Mouse (Mus musculus): Measurements from ENCODE around the gene Chpf2.

The Chpf2 gene

DNA sequence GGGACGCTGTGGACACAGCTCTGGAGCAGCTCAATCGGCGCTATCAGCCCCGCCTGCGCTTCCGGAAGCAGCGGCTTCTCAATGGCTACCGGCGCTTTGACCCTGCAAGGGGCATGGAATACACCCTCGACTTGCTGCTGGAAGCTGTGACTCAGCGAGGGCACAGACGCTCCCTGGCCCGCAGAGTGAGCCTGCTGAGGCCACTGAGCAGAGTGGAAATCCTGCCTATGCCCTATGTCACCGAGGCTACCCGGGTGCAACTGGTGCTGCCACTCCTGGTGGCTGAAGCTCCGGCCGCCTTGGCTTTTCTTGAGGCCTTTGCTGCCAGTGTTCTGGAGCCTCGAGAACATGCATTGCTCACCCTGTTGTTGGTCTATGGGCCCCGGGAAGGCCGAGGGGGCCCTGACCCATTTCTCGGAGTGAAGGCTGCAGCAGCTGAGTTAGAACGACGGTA lies 4.8 kb downstream of the Chpf2 start:
- CTCF ChIA-PET, result no interaction called here

DNA sequence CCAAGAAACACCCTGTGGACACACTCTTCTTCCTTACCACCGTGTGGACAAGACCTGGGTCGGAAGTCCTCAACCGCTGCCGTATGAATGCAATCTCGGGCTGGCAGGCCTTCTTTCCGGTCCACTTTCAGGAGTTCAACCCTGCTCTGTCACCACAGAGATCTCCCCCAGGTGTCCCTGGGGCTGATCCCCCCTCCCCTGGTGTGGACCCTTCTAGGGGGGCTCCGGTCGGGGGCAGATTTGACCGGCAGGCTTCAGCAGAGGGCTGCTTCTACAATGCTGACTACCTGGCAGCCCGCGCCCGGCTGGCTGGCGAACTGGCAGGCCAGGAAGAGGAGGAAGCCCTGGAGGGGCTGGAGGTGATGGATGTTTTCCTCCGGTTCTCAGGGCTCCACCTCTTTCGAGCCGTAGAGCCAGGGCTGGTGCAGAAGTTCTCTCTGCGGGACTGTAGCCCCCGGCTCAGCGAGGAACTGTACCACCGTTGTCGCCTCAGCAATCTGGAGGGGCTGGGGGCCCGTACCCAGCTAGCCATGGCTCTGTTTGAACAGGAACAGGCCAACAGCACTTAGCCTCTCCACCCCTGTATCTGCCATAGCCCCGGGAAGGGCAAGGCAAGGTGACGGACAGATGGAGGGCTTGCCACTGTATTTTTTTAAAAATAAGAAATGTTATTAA lies 5.4 kb downstream of the Chpf2 start:
- CTCF ChIA-PET, result no interaction called here

- CTCF ChIA-PET, result no interaction called here
Observed at GRCm38 (mm10) chr5:24592471-24593160, 6.1 kb downstream of the Chpf2 start.

DNA sequence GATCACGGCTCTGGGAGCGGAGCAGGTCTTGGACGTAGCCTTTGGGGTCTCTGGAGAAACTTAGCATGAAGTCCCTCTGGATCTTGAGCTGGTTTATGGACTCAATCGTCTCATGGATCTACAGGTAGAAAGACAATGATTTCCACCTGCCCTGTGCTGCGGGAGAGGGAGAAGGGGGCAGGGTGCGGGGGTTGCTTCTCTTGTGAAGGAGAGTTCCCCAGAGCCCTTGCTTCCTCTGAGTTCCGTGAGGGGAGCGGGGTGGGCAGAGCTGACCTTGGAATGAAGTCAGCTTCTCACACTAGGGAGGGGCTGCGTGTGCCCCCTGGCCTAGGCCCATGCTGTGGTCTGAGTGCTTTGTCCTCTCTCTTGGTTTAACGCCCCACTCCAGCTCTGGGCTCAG lies 6.7 kb downstream of the Chpf2 start:
- CTCF ChIA-PET, result interaction anchor here (0.6 kb wide), 1 partner anchor 528 kb away, joined by 3 read pairs; no protein-coding TSS in a partner anchor

DNA sequence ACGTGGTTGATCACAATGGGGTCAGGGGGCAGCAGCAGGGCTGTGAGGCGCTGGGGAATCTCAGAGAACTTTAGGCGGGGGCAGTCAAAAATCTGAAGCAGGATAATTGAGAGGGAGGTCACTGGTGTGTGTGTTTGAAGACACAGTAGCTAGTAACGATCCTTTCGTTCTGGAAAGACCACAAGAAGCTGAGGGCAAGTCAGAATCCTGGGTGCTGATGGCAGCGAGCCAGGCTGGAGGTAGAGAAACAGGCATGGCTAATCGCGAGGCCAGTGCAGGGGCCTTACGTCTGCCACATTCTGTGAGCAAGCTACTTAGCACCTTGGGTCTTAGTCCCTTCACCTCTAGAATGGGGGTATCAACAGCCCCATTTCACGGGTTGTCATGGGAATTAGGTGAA lies 7.4 kb downstream of the Chpf2 start:
- CTCF ChIA-PET, result interaction anchor here (0.6 kb wide), 1 partner anchor 528 kb away, joined by 3 read pairs; no protein-coding TSS in a partner anchor

GRCm38 (mm10) chr5:24594346-24594745 lies 7.8 kb downstream of the Chpf2 start:
- CTCF ChIA-PET, result no interaction called here

GRCm38 (mm10) chr5:24595261-24595660 lies 8.7 kb downstream of the Chpf2 start:
- CTCF ChIA-PET, result no interaction called here

- CTCF ChIA-PET, result interaction anchor here (1.6 kb wide), 1 partner anchor 9 kb away, joined by 9 read pairs; the partner anchor contains the start of gene Chpf2
Observed at GRCm38 (mm10) chr5:24595786-24596380, 9.3 kb downstream of the Chpf2 start.

DNA sequence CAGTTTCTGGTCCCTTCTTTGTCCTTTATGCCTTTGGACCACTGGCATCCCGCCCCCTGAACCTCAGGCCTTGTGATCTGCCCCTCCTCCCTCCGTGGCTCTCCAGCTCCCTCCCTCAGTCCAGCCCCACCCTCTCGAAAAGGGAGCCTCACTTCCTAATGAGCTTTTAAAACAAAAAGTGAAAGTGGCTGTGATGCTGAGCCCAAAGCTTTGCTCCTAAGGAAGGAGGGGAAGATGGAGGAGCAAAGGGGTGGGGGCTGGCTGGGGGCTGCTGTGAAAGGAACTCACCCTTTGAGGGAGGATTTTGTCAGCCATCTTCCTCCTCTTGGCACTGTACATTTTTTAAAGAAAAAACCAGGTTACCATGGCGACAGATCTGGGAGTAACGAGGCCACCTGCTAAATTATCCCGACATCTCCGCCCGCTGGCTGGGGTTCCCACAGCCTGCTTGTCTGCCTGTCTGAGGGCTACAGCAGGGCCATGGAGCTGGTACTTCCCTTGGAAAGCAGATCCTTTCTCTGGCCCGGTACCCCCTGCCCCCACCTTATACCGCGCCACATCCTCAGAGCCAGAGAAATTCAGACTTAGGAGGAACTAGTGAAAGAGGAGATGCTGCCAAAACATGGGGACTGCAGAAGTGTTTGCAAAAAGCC lies 10.1 kb downstream of the Chpf2 start:
- CTCF ChIA-PET, result interaction anchor here (0.7 to 1.6 kb wide), 2 partner anchors 10 to 694 kb away, joined by 9 read pairs; partner anchors contain the start of gene Chpf2

GRCm38 (mm10) chr5:24597221-24597728 lies 10.7 kb downstream of the Chpf2 start:
- CTCF ChIA-PET, result interaction anchor here (0.7 to 1.6 kb wide), 2 partner anchors 11 to 694 kb away, joined by 9 read pairs; partner anchors contain the start of gene Chpf2

DNA sequence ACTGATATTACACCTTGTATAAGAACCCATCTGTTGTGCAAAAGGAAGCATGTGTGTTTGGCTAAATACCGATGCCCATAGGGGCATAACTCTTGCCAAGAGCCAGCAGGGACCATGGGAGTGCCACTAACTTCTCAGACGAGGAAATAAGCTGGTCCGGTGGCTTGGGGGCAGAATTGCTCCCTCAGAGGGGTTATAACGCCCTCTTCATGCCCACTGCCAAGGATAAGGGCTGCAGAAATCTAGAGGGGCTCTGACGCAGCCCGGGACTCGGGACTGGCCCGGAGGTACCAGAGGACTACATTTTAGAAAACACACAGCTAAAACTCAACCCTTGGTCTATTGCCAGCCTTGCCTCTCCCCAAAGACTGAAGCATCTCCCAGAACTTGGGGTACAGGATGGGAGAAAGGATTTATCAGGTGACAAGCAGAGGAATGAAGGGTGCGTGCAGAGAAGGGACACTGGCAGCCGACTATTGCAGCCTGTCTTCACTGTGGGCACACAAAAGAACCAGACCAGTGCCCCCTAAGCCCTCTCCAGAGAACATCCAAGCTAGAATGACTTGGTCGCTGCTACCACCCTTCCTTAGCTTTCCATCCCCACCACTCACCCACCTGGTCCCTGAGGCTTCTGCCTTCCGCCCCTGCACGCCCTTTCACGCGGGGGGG lies 11.5 kb downstream of the Chpf2 start:
- CTCF ChIA-PET, result interaction anchor here (0.5 kb wide), 1 partner anchor 559 kb away, joined by 3 read pairs; no protein-coding TSS in a partner anchor

GRCm38 (mm10) chr5:24598570-24599006 lies 12.0 kb downstream of the Chpf2 start:
- CTCF ChIA-PET, result interaction anchor here (0.5 kb wide), 2 partner anchors 90 to 560 kb away, joined by 3 read pairs; no protein-coding TSS in a partner anchor

DNA sequence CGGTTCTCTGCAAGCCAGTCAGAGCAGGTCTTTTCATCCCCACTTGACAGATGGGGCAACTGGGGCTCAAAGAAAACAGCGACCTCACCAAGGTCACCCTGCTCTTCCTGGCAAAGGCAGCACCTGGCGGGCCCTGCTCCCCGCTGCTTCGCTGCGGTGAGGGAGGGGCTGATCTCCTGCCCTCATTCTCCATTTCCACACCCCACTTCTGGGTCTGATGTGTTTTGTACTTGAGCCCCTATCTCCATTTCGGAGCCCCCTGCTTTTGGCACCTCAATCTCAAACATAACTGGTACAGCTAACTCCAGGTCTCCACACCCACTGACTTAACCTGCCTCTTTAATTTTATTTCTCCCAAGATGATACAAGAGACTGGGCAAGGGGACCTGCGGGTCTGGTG lies 12.6 kb downstream of the Chpf2 start:
- CTCF ChIA-PET, result interaction anchor here (0.5 kb wide), 1 partner anchor 90 kb away, joined by 3 read pairs; no protein-coding TSS in a partner anchor

DNA sequence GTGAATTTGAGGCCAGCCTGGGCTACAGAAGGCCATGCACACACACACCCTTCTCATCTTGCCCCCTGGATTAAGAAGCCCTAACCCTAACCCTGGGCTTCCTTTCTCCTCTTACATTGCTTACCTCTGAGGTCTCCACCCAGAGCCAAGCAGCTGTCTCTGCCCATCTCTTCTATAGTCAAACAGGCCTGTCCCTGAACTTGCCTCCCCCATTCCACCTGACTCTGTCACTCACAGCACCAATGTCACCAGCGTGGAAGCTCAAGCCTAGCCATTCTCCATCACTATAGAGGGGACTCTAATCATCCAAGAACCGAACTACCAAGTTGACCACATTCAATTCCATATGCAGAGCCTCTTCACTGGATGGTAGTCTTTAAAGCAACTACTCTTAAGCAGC lies 13.7 kb downstream of the Chpf2 start:
- CTCF ChIA-PET, result no interaction called here

GRCm38 (mm10) chr5:24601071-24601835 lies 14.7 kb downstream of the Chpf2 start:
- CTCF ChIA-PET, result interaction anchor here (0.5 kb wide), 1 partner anchor 92 kb away, joined by 4 read pairs; no protein-coding TSS in a partner anchor

GRCm38 (mm10) chr5:24601911-24602750 lies 15.6 kb downstream of the Chpf2 start:
- CTCF ChIA-PET, result no interaction called here

GRCm38 (mm10) chr5:24602751-24603343 lies 16.3 kb downstream of the Chpf2 start:
- CTCF ChIA-PET, result interaction anchor here (0.7 kb wide), 1 partner anchor 85 kb away, joined by 3 read pairs; no protein-coding TSS in a partner anchor

- CTCF ChIA-PET, result interaction anchor here (0.7 kb wide), 1 partner anchor 84 kb away, joined by 3 read pairs; no protein-coding TSS in a partner anchor
Observed at GRCm38 (mm10) chr5:24603431-24604010, 17.0 kb downstream of the Chpf2 start.

Data from spleen, embryonic (tissue).